Mouse (Mus musculus) lung, adult 2 months (tissue): ENCODE results near the gene Rap1gds1.

Experiments used
- CTCF ChIP-seq: fragments of 200-500 bp; IDR thresholded peaks from 2 replicates; pipeline ENCODE4 v1.5.1; 2011; ENCODE audit warnings: mild to moderate bottlenecking, low read length, control low read depth; ENCODE audit not compliant: insufficient read depth
- POLR2A ChIP-seq: fragments of 200-500 bp; IDR thresholded peaks from 2 replicates; pipeline ENCODE4 v1.6.1; 2011; ENCODE audit warnings: low read depth, mild to moderate bottlenecking, control low read depth, low read length, borderline replicate concordance; ENCODE audit errors: extremely low read depth

DNA sequence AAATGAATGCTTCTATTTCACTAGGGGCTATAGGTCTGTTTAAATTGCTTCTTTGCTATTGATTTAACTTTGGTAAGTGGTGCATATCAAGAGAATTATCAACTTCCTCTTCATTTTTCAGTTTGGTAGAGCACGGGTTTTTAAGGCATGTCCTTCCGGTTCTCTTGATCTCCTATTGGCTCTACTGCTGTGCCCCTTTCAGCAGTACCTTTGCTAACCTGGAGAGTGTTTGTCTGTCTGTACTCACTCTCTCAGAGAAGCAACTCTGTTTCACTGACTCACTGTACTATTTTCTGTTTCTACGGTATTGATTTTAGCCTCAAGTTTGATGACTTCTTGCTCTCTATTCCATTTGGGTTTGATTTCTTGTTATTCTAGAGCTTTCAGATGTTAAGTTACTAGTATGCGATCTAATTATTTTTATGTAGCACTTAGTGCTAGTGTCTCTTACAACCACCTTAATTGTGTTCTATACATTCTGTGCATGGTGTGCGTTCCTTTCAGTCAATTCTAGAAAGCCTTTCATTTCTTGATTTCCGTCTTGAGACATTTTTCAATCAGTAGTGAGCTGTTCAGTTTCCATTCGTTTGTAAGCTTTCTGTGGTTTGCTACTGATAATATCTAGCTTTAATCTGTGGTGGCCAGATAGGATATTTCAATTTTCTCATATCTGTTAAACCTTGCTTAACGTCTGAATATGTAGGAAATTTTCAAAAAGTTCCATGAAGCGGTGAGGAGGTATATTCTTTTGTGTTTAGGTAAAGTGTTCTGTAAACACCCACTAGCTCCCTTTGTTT lies 74.7 kb downstream of the Rap1gds1 start:
- TF ChIP-seq CTCF, result no peak
- no peak for TF ChIP-seq POLR2A
